Mouse (Mus musculus): Measurements from ENCODE around the gene Gm11992. TPM values are rescaled to one million over a fixed set of nuclear protein-coding genes. Genes with fewer than 3 reads are reported as not detected.

Gene Gm11992
- polyA plus RNA-seq (2017; shearing (Covaris generic)) = under 1 TPM; 0.11 to 0.27 TPM

DNA sequence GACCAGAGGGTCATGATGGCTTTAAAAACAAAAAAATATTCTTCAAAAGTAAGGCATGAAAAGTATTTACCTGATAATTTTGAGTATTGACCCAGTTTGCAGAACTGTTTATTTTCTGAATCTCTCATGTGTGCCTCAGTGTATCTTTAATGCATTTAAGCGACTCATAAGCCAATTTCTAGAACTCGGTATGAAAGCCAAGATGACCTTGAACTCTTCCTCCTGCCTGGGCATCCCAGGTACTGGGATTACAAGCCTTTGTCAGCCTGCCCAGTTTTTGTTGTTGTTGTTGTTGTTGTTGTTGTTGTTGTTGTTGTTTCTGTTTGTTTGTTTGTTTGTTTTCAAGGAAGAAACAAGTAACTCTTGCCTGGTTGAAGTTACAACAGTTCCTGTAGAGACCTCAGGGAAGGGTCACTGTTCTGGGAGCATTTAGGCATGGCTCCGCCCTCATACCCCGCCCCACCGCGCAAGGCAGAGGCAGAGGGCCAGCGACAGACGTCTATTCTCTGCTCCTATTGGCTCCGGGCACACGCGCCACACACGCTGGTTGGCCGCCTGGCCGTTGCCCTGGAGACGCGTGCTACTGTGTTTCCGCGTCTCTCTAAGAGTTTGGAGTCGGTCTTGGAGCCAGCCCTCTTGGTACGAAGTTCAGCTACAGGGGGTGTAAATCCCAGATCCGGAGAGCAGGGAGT, at the start of gene Gm11992:
Gm11992 (plus strand) TSS at position 584 of the 692 bp plus-strand sequence.

DNA sequence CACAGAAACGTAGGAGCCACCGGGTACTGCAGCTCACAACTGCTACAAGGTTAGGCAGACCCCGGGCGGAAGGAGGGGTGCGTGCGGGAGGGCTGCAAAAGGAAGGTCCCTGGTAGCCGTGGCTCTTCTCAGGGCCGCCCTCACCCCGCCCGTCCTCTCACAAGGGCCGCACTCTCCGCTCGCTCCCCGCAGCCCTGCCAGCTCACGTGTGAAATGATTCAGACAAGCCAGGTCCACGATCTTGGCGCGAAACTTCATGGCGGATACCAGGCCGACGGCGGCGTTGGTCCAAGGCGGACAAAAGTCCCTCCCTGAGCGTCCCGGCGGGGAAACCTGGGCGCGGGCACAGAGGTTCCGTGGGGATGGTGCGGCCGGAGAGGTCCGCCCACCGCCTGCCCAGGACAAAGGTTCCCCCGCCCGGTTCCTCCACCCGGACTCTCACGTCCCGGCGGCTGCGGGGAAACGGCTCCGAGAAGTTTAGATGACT, 37.5 kb upstream of the Gm11992 start, which contains the start of gene Hus1:
Hus1 (minus strand) TSS at position 339 of the 487 bp plus-strand sequence.

DNA sequence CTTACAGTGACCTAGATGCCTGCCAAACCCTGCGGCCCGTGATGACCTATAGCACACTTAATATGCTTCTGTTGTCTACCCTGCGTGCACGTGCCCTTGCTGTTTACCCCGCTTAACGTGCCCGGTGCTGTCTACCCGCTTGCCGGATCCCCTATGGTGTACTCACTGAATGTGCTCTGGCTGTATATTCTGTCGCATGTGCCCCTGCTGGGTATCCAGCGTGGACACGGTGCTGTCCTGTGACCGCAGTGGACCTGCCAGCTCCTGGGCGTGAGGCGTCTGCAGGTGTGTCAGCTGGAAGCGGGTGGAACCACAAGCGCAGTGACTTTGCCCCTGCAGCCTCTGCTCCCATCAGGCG, 288 bp downstream of the Gm11992 start, which contains the start of gene Sun3:
Sun3 (minus strand) TSS at position 289 of the 358 bp plus-strand sequence.

DNA sequence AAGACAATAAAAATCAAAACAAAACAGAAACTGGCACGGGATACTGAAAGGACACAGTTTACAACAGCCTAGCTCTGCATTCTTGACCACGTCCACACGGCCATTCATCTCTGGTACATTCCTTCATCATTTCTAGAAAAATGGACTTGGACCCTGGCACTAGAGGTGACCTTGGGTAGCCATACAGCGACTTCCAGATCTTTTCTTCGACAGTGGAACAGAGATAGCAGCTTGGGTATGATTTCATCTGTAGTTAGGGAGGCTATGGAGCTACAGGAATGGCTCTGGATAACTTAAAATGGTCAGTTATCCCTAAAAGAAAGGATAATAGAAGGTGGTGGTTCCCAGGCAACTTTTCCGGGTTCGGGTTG, 69.6 kb downstream of the Gm11992 start, which contains the start of gene Upp1:
Upp1 (plus strand) TSS at position 54 of the 371 bp plus-strand sequence.

Other genes starting within 250 kb of the Gm11992 start
- gene Pkd1l1, start 75.3 kb upstream of the Gm11992 start, polyA plus RNA-seq (2017; shearing (Covaris generic)) = 1 to 10 TPM in 1 of 2 experiments, under 1 TPM in 1; 0.12 to 1.7 TPM
- gene Hus1, start 37.4 kb upstream of the Gm11992 start, polyA plus RNA-seq (2017; shearing (Covaris generic)) = 10 to 100 TPM; 10.5 to 14.9 TPM
- gene Sun3, start 397 bp downstream of the Gm11992 start, polyA plus RNA-seq (2017; shearing (Covaris generic)) = not detected
- under 1 TPM in 1 of 2 experiments, not detected in 1; 0.86 TPM for gene Upp1, start 69.5 kb downstream of the Gm11992 start, polyA plus RNA-seq (2017; shearing (Covaris generic))
- gene Abca13, start 143.3 kb downstream of the Gm11992 start, polyA plus RNA-seq (2017; shearing (Covaris generic)) = 1 to 10 TPM in 1 of 2 experiments, under 1 TPM in 1; 0.14 to 1.1 TPM